Mouse (Mus musculus) lung, embryonic 16.5 days (tissue): ENCODE data around the gene Spats1. TPM values are rescaled to one million over a fixed set of nuclear protein-coding genes. Genes with fewer than 3 reads are reported as not detected.
"Not testable (repeated sequence)": the region's sequence is repeated elsewhere in the genome, so short reads cannot be mapped to it uniquely, and the experiment has no call there.

Experiments used
- ATAC-seq: fragments of 200-750 bp; cut with Nextera tagmentation; 2 replicates; pipeline ENCODE4 v1.8.0; 2017; ENCODE audit warnings: low read depth, mild to moderate bottlenecking, moderate library complexity
- H3K27ac ChIP-seq: fragments of 300-500 bp; sonication (generic); 2 replicates; pipeline ENCODE4 v1.5.1; 2014; ENCODE audit warnings: mild to moderate bottlenecking, control low read depth, low read length
- H3K27me3 ChIP-seq: fragments of 300-500 bp; sonication (generic); 2 replicates; pipeline ENCODE4 v1.6.1; 2014; ENCODE audit warnings: low read depth, low read length, mixed read lengths; ENCODE audit not compliant: control insufficient read depth, insufficient read depth
- H3K36me3 ChIP-seq: fragments of 300-500 bp; sonication (generic); 2 replicates; pipeline ENCODE4 v1.6.1; 2014; ENCODE audit warnings: low read length; ENCODE audit not compliant: control insufficient read depth, insufficient read depth
- H3K4me1 ChIP-seq: fragments of 300-500 bp; sonication (generic); replicated peaks from 2 replicates; pipeline ENCODE4 v1.6.1; 2014; ENCODE audit warnings: low read length, mixed read lengths; ENCODE audit not compliant: control insufficient read depth, insufficient read depth
- H3K4me2 ChIP-seq: fragments of 300-500 bp; sonication (generic); 2 replicates; pipeline ENCODE4 v1.6.1; 2014; ENCODE audit warnings: low read depth, low read length, control low read depth
- H3K4me3 ChIP-seq: fragments of 300-500 bp; sonication (generic); 2 replicates; pipeline ENCODE4 v1.5.1; 2014; ENCODE audit warnings: mild to moderate bottlenecking, low read length, control low read depth
- H3K9ac ChIP-seq: fragments of 300-500 bp; sonication (generic); 2 replicates; pipeline ENCODE4 v1.6.1; 2014; ENCODE audit warnings: low read length, control low read depth
- H3K9me3 ChIP-seq: fragments of 300-500 bp; sonication (generic); 2 replicates; pipeline ENCODE4 v1.6.1; 2016; ENCODE audit warnings: low read length; ENCODE audit not compliant: control insufficient read depth
- WGBS: fragments of 180-500 bp; shearing (Covaris S2); extraction: QIAGEN DNeasy Blood & Tissue Kit; methylation state at CpG from one replicate; pipeline ENCODE4 v1.1.7; 2014; 5-methylcytosine and 5-hydroxymethylcytosine counted together
- polyA plus RNA-seq: library from polyadenylated mRNA; unstranded; fragments of >200 nt; fragmentation: Nextera tagmentation; extraction: Ambion mirVana; gene quantifications from 2 replicates; pipeline ENCODE4 v1.2.1, GENCODE M21; 2015

Gene Spats1
- polyA plus RNA-seq, 1 experiment from 2014 or later = 1.2 TPM

DNA sequence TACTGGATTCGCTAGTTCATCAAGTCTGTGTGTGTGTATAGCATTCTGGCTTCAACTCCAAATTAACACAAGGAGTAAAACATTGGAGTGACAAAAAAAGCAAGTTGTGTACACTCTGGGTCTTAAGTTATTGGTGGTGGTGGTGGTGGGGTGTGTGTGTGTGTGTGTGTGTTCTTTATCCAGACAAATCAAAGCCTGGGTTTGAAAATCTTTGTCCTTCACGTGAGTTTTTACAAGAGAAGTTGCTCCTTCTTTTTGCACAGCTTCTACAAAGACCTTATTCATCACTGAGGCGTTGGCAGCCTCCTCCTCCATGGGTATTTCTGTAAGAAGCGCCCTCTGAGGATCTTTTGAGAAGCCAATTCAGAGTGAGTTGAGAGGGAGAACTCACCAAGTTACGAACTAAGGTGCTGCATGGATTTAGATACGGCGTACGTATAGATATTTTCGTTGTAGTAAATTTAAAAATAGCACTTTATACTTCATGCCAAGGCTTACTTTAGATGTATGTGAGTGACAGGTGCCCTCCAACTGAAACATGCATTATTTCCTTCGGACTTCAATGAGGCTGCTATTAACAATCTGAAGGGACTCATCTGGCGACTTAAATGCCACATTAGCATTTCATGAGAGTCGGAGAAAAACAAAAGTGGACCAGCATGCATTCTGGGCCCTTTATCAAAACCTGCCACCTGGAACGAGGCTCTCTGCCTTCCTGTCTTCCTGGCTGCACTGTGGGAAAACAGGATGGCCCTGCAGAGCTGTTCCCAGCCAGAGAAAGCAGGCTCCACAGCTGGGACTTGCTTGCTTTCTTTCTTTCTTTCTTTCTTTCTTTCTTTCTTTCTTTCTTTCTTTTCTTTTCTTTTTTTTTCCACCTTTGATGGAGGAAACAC, 18.7 kb downstream of the Spats1 start:
- no peaks in the 10 kb centered on the region for H3K27me3 ChIP-seq
- no peaks in the 10 kb centered on the region for H3K36me3 ChIP-seq
- H3K27ac ChIP-seq = no peak overlapping the region
- ATAC-seq = no peak
- no peak overlapping the region for H3K4me3 ChIP-seq
- WGBS = 57% methylated on average over 13 of the region's 13 CpGs
- no peak overlapping the region for H3K9ac ChIP-seq
- H3K4me2 ChIP-seq = no peak overlapping the region
- H3K4me1 ChIP-seq = no peaks in the 10 kb centered on the region
- no peaks in the 10 kb centered on the region for H3K9me3 ChIP-seq

DNA sequence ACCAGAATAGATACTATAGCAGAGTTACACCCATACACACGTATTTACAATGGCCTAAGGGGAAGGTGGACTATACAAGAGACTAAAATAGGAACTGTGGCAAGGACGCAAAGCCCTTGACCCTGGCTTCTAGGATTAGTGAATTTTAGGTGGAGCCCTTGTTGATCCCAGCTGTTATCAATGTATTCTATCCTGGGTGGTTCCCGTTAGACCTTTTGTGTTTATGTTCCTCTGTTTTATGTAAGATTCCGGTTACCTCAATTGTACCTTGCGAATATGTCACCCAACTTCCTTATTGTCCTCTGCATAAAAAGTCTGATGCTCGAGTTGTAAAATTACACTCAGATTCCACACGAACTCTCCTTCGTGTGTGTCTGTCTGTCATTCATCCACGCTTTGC, 19.4 kb downstream of the Spats1 start:
- not testable (repeated sequence) for H3K4me1 ChIP-seq, H3K9ac ChIP-seq, H3K27ac ChIP-seq, H3K9me3 ChIP-seq, ATAC-seq, H3K4me3 ChIP-seq, H3K4me2 ChIP-seq, H3K27me3 ChIP-seq, H3K36me3 ChIP-seq
- 86% methylated on average over 8 of the region's 9 CpGs for WGBS

DNA sequence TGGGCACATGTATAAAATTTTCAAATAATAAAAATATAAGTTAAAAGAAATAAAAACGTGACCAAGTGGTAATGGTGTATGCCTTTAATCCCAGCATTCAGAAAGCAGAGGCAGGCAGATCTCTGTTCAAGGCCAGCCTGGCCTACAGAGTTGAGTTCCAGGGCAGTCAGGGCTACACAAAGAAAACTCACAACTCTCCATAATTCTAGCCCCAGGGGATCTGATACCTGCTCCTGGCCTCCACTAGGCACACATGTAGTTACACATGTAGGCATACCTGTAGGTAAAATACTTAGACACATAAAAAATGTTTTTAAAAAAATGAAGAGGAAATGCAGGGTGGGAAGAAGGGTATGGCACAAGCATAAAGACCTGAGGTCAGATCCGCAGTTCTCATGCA, 20.4 kb downstream of the Spats1 start:
- 85% methylated on average over 2 of the region's 2 CpGs for WGBS
- H3K27ac ChIP-seq = no peak overlapping the region
- ATAC-seq = no peak
- H3K4me3 ChIP-seq = no peak overlapping the region
- H3K36me3 ChIP-seq = no peaks in the 10 kb centered on the region
- H3K27me3 ChIP-seq = no peaks in the 10 kb centered on the region
- H3K9ac ChIP-seq = no peak overlapping the region
- no peak overlapping the region for H3K4me2 ChIP-seq
- no peaks in the 10 kb centered on the region for H3K9me3 ChIP-seq
- no peaks in the 10 kb centered on the region for H3K4me1 ChIP-seq

DNA sequence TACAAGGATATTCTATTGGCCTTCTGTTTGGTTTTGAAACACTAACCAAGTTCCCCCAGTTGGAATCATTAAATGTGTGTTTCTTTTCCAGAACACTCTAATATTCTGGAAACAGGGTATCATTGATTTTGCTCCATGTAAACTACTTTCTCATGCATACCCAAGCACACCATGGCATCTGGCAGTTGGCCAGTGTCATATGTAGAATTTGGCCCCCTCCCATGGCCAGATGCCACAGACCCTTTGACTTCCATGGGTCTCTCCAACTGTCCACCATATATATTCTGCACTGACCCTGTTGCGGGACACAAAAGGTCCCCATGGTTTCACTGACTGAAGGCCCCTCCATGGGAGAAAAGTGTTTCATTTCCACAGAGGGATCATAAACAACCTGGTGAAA, 22.9 kb downstream of the Spats1 start:
- no peaks in the 10 kb centered on the region for H3K27me3 ChIP-seq
- H3K4me2 ChIP-seq = no peak overlapping the region
- H3K4me1 ChIP-seq = no peaks in the 10 kb centered on the region
- no peak overlapping the region for H3K9ac ChIP-seq
- no peaks in the 10 kb centered on the region for H3K36me3 ChIP-seq
- no peak overlapping the region for H3K4me3 ChIP-seq
- WGBS = 96% methylated on average over 1 of the region's 1 CpGs
- H3K27ac ChIP-seq = no peak overlapping the region
- ATAC-seq = no peak
- no peaks in the 10 kb centered on the region for H3K9me3 ChIP-seq

DNA sequence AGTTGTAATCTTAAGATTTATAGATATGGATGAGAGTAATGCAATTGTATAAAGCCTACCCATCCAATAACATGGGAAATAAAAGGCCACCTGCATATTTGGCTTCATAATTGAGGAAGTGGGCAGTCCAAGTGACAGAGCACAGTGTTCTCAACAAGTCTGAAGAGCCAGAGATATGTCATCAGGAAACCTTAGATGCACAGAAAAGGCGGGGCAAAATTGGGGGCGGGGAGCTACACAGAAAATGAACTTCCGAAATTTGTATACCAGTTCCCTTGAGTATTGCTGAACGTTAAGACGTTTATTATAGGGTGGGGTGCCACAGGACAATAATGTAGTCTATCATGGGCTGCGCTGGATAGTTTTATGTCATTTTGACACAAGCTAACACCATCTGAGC, 25.1 kb downstream of the Spats1 start:
- no peaks in the 10 kb centered on the region for H3K36me3 ChIP-seq
- WGBS = 90% methylated on average over 6 of the region's 6 CpGs
- H3K9ac ChIP-seq = no peak overlapping the region
- ATAC-seq = no peak
- no peak overlapping the region for H3K27ac ChIP-seq
- no peaks in the 10 kb centered on the region for H3K4me1 ChIP-seq
- no peak overlapping the region for H3K4me3 ChIP-seq
- no peak overlapping the region for H3K4me2 ChIP-seq
- H3K27me3 ChIP-seq = no peaks in the 10 kb centered on the region
- H3K9me3 ChIP-seq = no peaks in the 10 kb centered on the region

DNA sequence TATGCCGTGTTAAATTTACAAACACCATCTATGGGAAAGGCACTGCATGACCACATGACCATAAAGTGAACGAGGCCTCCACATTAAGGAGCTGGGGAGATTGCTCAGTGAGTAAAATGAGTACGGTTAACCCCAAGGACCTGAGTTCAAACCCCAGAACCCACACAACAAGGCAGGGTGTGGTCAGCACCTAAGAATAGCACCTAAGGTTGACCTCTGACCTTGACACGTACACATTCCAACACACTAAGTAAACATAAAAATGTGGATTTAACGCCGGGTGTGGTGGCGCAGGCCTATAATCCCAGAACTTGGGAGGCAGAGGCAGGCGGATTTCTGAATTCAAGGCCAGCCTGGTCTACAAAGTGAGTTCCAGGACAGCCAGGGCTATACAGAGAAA, 25.6 kb downstream of the Spats1 start:
- Histone ChIP-seq H3K4me3 (no peak overlapping the region), H3K4me2 (no peak overlapping the region), H3K27ac (no peak overlapping the region), H3K9ac (no peak overlapping the region), H3K27me3 (no peaks in the 10 kb centered on the region), H3K9me3 (no peaks in the 10 kb centered on the region), H3K36me3 (no peaks in the 10 kb centered on the region), H3K4me1 (no peaks in the 10 kb centered on the region)
- WGBS = 86% methylated on average over 8 of the region's 8 CpGs
- ATAC-seq = no peak

DNA sequence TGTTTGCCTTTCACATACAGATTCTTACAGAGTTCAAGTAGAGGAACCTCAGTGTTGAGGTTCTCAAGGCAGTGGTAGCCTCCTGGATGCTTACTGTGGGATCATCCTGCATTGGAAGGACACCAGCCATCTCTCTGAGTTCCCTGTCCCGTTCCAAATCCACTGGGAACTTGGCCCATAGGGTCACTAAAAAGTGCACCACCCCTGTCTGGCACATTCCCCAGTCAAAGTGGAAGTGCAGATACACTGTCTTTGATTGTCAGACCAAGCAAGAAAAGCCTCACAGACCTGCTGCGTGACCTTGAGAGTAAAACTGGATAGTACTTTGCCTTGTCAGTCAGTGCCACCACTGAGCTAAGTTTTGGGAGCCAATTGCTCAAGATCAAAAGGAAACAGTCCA, 28.2 kb downstream of the Spats1 start:
- no peak overlapping the region for H3K27ac ChIP-seq
- no peak overlapping the region for H3K9ac ChIP-seq
- H3K27me3 ChIP-seq = no peaks in the 10 kb centered on the region
- 72% methylated on average over 2 of the region's 2 CpGs for WGBS
- ATAC-seq = no peak
- no peak overlapping the region for H3K4me3 ChIP-seq
- H3K4me1 ChIP-seq = no peaks in the 10 kb centered on the region
- no peaks in the 10 kb centered on the region for H3K9me3 ChIP-seq
- no peaks in the 10 kb centered on the region for H3K36me3 ChIP-seq
- no peak overlapping the region for H3K4me2 ChIP-seq

DNA sequence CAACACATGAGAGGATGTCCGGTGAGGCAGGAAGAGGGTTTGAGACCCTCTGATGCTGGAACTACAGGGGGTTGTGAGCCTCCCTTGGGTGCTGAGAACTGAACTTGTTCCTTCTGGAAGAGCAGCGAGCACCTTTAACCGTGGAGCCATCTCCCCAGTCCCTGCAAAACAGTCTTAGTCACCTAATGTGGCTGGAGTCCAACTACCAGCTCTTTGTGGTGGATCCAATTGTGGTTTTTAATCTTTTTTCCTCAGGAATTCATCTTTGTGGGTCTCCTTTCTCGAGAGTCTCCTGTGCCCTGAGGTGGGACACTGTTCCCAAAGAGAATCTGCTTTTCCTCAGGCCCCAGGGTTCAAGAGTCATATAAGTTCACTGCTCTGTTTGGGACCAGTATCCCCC, 29.3 kb downstream of the Spats1 start:
- H3K27me3 ChIP-seq = no peaks in the 10 kb centered on the region
- H3K4me3 ChIP-seq = no peak overlapping the region
- ATAC-seq = no peak
- WGBS = 81% methylated on average over 4 of the region's 4 CpGs
- no peaks in the 10 kb centered on the region for H3K9me3 ChIP-seq
- no peak overlapping the region for H3K9ac ChIP-seq
- H3K36me3 ChIP-seq = no peaks in the 10 kb centered on the region
- H3K4me2 ChIP-seq = no peak overlapping the region
- no peak overlapping the region for H3K27ac ChIP-seq
- H3K4me1 ChIP-seq = no peaks in the 10 kb centered on the region

DNA sequence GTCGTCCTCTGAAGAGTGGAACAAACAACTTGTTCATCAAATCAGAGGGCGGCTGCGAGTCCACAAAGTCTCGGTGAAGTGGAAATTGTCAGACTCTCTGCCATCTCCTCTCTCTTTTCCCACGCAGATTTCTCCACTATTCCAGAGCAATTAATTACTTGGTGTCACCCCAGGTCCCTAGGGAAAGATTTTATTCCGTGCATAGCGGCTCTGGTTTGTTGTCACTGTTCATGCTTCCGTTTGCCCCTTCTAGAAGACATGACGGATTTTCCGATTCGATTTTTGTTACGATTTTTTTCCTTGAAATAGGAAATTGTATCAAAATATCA, 41.0 kb downstream of the Spats1 start:
- Histone ChIP-seq H3K27me3 (no peaks in the 10 kb centered on the region), H3K9ac (peak overlapping the region; percentile 88), H3K4me1 (peaks cover 18% of the 10 kb centered on the region), H3K4me3 (peak overlapping the region; percentile 93), H3K27ac (peak overlapping the region; percentile 99), H3K9me3 (no peaks in the 10 kb centered on the region), H3K36me3 (no peaks in the 10 kb centered on the region; the same call in 1 of the 2 replicates), H3K4me2 (peak overlapping the region; percentile 75)
- 5% methylated on average over 12 of the region's 12 CpGs for WGBS
- ATAC-seq = no peak
